In genomic region chr13:43591828-43592680, GRCm38 (mm10) we compare ENCODE assay signal across 11 mouse cellular contexts. TPM values are rescaled to one million over a fixed set of nuclear protein-coding genes. Genes with fewer than 3 reads are reported as not detected.
DNase-seq lines count a peak whose midpoint lies in the region; ATAC-seq and TF ChIP-seq lines count a peak whose summit lies in the region.
"Had no signal": no experiment of that assay in that cellular context is flagged by ENCODE, and none has a peak within 500 bp of the region (broad histone marks: within the 10 kb centered on the region; RNA-seq: fewer than 3 reads in every experiment).

No protein-coding gene starts in this region.

- peak; percentile 63; the same call in 1 of the 2 replicates for ATAC-seq in frontal cortex, adult (ENCODE audit: low TSS enrichment)
- ATAC-seq in forebrain, embryonic 16.5 days: peak; percentile 73
- ATAC-seq: hindbrain, embryonic 16.5 days had no signal

- 22% methylated on average over 28 of the region's 28 CpGs for WGBS in forebrain, embryonic 16.5 days

- no peak overlapping the region for H3K27ac ChIP-seq in left cerebral cortex, adult 2 months
- peak overlapping the region; percentile 72 for H3K27ac ChIP-seq in forebrain, embryonic 16.5 days (ENCODE audit: low read length)
- H3K27ac ChIP-seq: limb, embryonic 10.5 days had no signal

- H3K4me3 ChIP-seq in left cerebral cortex, adult 2 months: no peak overlapping the region
- H3K4me3 ChIP-seq in forebrain, embryonic 16.5 days (replicated peaks; ENCODE audit: low read length): peak overlapping the region; percentile 5; the same call in 1 of the 2 replicates
- H3K4me3 ChIP-seq: limb, embryonic 10.5 days had no signal

- peak overlapping the region; percentile 23 for H3K4me2 ChIP-seq in forebrain, embryonic 16.5 days (ENCODE audit: low read length)
- H3K4me2 ChIP-seq: lung, embryonic 14.5 days had no signal

- no peaks in the 10 kb centered on the region for H3K27me3 ChIP-seq in forebrain, embryonic 16.5 days (replicated peaks; ENCODE audit: control insufficient read depth, insufficient read depth, low read length)
- H3K27me3 ChIP-seq: CH12.LX had no signal

- no peak for TF ChIP-seq CTCF in left cerebral cortex, adult 2 months (IDR thresholded peaks at IDR 0.05)

- H3K36me3 ChIP-seq in forebrain, embryonic 16.5 days (ENCODE audit: control insufficient read depth, insufficient read depth): no peaks in the 10 kb centered on the region
- H3K36me3 ChIP-seq: limb, embryonic 10.5 days had no signal

- DNase-seq in frontal cortex, postnatal 10 days (ENCODE audit: low spot score in 2 of 2): no peak
- peak; percentile 16 to 67 for DNase-seq in left cerebral cortex, postnatal 25 days (ENCODE audit: low spot score in 2 of 2)
- no peak for DNase-seq in left cerebral cortex, adult 2 months (ENCODE audit: extremely low spot score in 1 of 2, low spot score in 2 of 2)
- DNase-seq in cerebellum, postnatal 10 days: peak; percentile 72 to 76
- DNase-seq in ovary, adult 18-20 months (ENCODE audit: low spot score): no peak
- DNase-seq: lung, embryonic 14.5 days had no signal

- H3K4me1 ChIP-seq in forebrain, embryonic 16.5 days (replicated peaks; ENCODE audit: control insufficient read depth, insufficient read depth, low read length): peaks cover 17% of the 10 kb centered on the region
- H3K4me1 ChIP-seq: limb, embryonic 10.5 days had no signal

- intact Hi-C loops in left cerebral cortex, postnatal 25 days (cut with DNase I): no loop called here
- intact Hi-C loops in left cerebral cortex, adult 2 months (cut with DNase I): no loop called here

- peak overlapping the region; percentile 33; the same call in 1 of the 2 replicates for H3K9ac ChIP-seq in forebrain, embryonic 16.5 days (replicated peaks; ENCODE audit: low read depth, low read length)
- H3K9ac ChIP-seq: lung, embryonic 14.5 days had no signal

- no peaks in the 10 kb centered on the region for H3K9me3 ChIP-seq in forebrain, embryonic 16.5 days (ENCODE audit: control insufficient read depth, low read length)
- H3K9me3 ChIP-seq: limb, embryonic 10.5 days had no signal

RNA-seq across cellular contexts. Expression of gene Rnf182, which starts 23.5 kb away (rescaled TPM):
- total RNA-seq in left cerebral cortex, postnatal 25 days (2021): 1 to 10 TPM; 6.9 to 7.1 TPM
- 1 to 10 TPM; 7.6 to 7.8 TPM for total RNA-seq in left cerebral cortex, adult 2 months (2021)
- 51.6 and 56.0 TPM in 2 replicates for polyA plus RNA-seq in forebrain, embryonic 16.5 days (2015; fragmentation: Nextera tagmentation; extraction: Ambion mirVana)
- total RNA-seq: CH12.LX had no signal

RNA-seq across cellular contexts. Expression of gene Mcur1, which starts 32.1 kb away (rescaled TPM):
- total RNA-seq in left cerebral cortex, postnatal 25 days (2021): 10 to 100 TPM; 14.2 to 16.9 TPM
- total RNA-seq in left cerebral cortex, adult 2 months (2021): 10 to 100 TPM; 15.8 to 17.8 TPM
- polyA plus RNA-seq in forebrain, embryonic 16.5 days (2015; fragmentation: Nextera tagmentation; extraction: Ambion mirVana): 6.9 TPM in 2 replicates

Comparison
In these comparisons a context has a peak if more than half of its experiments do, and no peak if none do; other contexts are left out.
1. DNase-seq: peak in left cerebral cortex, postnatal 25 days (2 of 2) and cerebellum, postnatal 10 days (2 of 2); none in frontal cortex, postnatal 10 days (0 of 2), left cerebral cortex, adult 2 months (0 of 2) and ovary, adult 18-20 months (single experiment).